Mouse (Mus musculus) limb, embryonic 10.5 days (tissue): ENCODE data around the gene Chpf. TPM values are rescaled to one million over a fixed set of nuclear protein-coding genes. Genes with fewer than 3 reads are reported as not detected.
A peak's percentile ranks its signal among the peaks of the same experiment; 100 is the strongest.

Source experiments
- DNase-seq: peaks from one replicate; pipeline ENCODE4 v3.0.0-alpha.2; 2017; ENCODE audit warnings: low spot score
- H3K27ac ChIP-seq: fragments of 300-500 bp; sonication (generic); 2 replicates; pipeline ENCODE4 v1.5.1; 2016; ENCODE audit warnings: mild to moderate bottlenecking
- H3K27me3 ChIP-seq: fragments of 300-500 bp; sonication (generic); 2 replicates; pipeline ENCODE4 v1.6.1; 2016; ENCODE audit warnings: low read depth, mild to moderate bottlenecking; ENCODE audit not compliant: poor library complexity, severe bottlenecking
- H3K36me3 ChIP-seq: fragments of 300-500 bp; sonication (generic); 2 replicates; pipeline ENCODE4 v1.6.1; 2016; ENCODE audit warnings: mild to moderate bottlenecking, moderate library complexity
- H3K4me1 ChIP-seq: fragments of 300-500 bp; sonication (generic); 2 replicates; pipeline ENCODE4 v1.6.1; 2016
- H3K4me3 ChIP-seq: fragments of 300-500 bp; sonication (generic); 2 replicates; pipeline ENCODE4 v1.5.1; 2016; ENCODE audit warnings: mild to moderate bottlenecking, moderate library complexity
- H3K9me3 ChIP-seq: fragments of 300-500 bp; sonication (generic); replicated peaks from 2 replicates; pipeline ENCODE4 v1.6.1; 2016; ENCODE audit warnings: mild to moderate bottlenecking
- WGBS: fragments of 180-500 bp; shearing (Covaris S2); methylation state at CpG from one replicate; pipeline ENCODE4 v1.1.7; 2016; 5-methylcytosine and 5-hydroxymethylcytosine counted together
- polyA plus RNA-seq: library from polyadenylated mRNA; unstranded; fragments of >200 nt; fragmentation: Nextera tagmentation; extraction: Ambion mirVana; gene quantifications from 2 replicates; pipeline ENCODE4 v1.2.1, GENCODE M21; 2016

Gene Chpf
- polyA plus RNA-seq, 1 experiment from 2014 or later: 23.7 TPM

GRCm38 (mm10) chr1:75487405-75488161, 8.5 kb upstream of the Chpf start:
- DNase-seq: peak; percentile 85
- Histone ChIP-seq H3K27me3 (peaks cover 97% of the 10 kb centered on the region), H3K4me3 (peak overlapping the region; percentile 65), H3K4me1 (peaks cover 26% of the 10 kb centered on the region), H3K9me3 (no peaks in the 10 kb centered on the region), H3K27ac (peak overlapping the region; percentile 33; the same call in 1 of the 2 replicates), H3K36me3 (peaks cover 34% of the 10 kb centered on the region)
- whole genome bisulfite sequencing: under 1% methylated on average over 62 of the region's 62 CpGs

GRCm38 (mm10) chr1:75487040-75487404, 7.9 kb upstream of the Chpf start:
- 0% methylated on average over 13 of the region's 13 CpGs for WGBS
- DNase-seq: no peak
- H3K4me1 ChIP-seq: peaks cover 27% of the 10 kb centered on the region
- peaks cover 97% of the 10 kb centered on the region for H3K27me3 ChIP-seq
- no peak overlapping the region for H3K27ac ChIP-seq
- H3K36me3 ChIP-seq: peaks cover 29% of the 10 kb centered on the region
- H3K9me3 ChIP-seq: no peaks in the 10 kb centered on the region
- H3K4me3 ChIP-seq: peak overlapping the region; percentile 65

GRCm38 (mm10) chr1:75486561-75486960, 7.5 kb upstream of the Chpf start:
- Histone ChIP-seq H3K4me3 (peak overlapping the region; percentile 65), H3K4me1 (peaks cover 27% of the 10 kb centered on the region), H3K27ac (no peak overlapping the region), H3K27me3 (peaks cover 97% of the 10 kb centered on the region), H3K9me3 (no peaks in the 10 kb centered on the region), H3K36me3 (peaks cover 24% of the 10 kb centered on the region)
- WGBS: 7% methylated on average over 24 of the region's 24 CpGs
- DNase-seq: no peak

GRCm38 (mm10) chr1:75480735-75481134, 1.6 kb upstream of the Chpf start:
- Histone ChIP-seq H3K27ac (no peak overlapping the region), H3K4me3 (no peak overlapping the region), H3K36me3 (peaks cover 15% of the 10 kb centered on the region), H3K27me3 (peaks cover 74% of the 10 kb centered on the region), H3K9me3 (no peaks in the 10 kb centered on the region), H3K4me1 (peaks cover 43% of the 10 kb centered on the region)
- DNase-seq: no peak
- 85% methylated on average over 7 of the region's 7 CpGs for WGBS

- whole genome bisulfite sequencing: 24% methylated on average over 13 of the region's 13 CpGs
- Histone ChIP-seq H3K4me3 (peak overlapping the region; percentile 88), H3K9me3 (no peaks in the 10 kb centered on the region), H3K36me3 (peaks cover 22% of the 10 kb centered on the region), H3K27me3 (peaks cover 74% of the 10 kb centered on the region), H3K27ac (no peak overlapping the region), H3K4me1 (peaks cover 43% of the 10 kb centered on the region)
- no peak for DNase-seq
Measured at GRCm38 (mm10) chr1:75480036-75480435, 929 bp upstream of the Chpf start.

- DNase-seq: no peak
- Histone ChIP-seq H3K27ac (peak overlapping the region; percentile 86; the same call in 1 of the 2 replicates), H3K4me3 (peak overlapping the region; percentile 88), H3K27me3 (peaks cover 74% of the 10 kb centered on the region), H3K36me3 (peaks cover 26% of the 10 kb centered on the region), H3K4me1 (peaks cover 43% of the 10 kb centered on the region), H3K9me3 (no peaks in the 10 kb centered on the region)
- 2% methylated on average over 24 of the region's 24 CpGs for WGBS
Measured at GRCm38 (mm10) chr1:75479635-75479989, 505 bp upstream of the Chpf start.

GRCm38 (mm10) chr1:75478497-75478896, 610 bp downstream of the Chpf start:
- peak overlapping the region; percentile 88 for H3K4me3 ChIP-seq
- WGBS: 0% methylated on average over 21 of the region's 25 CpGs
- H3K4me1 ChIP-seq: peaks cover 43% of the 10 kb centered on the region
- peaks cover 37% of the 10 kb centered on the region for H3K36me3 ChIP-seq
- peak overlapping the region; percentile 86 for H3K27ac ChIP-seq
- H3K9me3 ChIP-seq: no peaks in the 10 kb centered on the region
- peaks cover 73% of the 10 kb centered on the region for H3K27me3 ChIP-seq
- DNase-seq: no peak

GRCm38 (mm10) chr1:75477966-75478290, 1.2 kb downstream of the Chpf start:
- no peak overlapping the region for H3K27ac ChIP-seq
- peaks cover 43% of the 10 kb centered on the region for H3K36me3 ChIP-seq
- peaks cover 73% of the 10 kb centered on the region for H3K27me3 ChIP-seq
- H3K4me1 ChIP-seq: peaks cover 43% of the 10 kb centered on the region
- H3K4me3 ChIP-seq: peak overlapping the region; percentile 88
- no peaks in the 10 kb centered on the region for H3K9me3 ChIP-seq
- WGBS: 49% methylated on average over 3 of the region's 3 CpGs
- DNase-seq: no peak

- WGBS: 13% methylated on average over 35 of the region's 35 CpGs
- Histone ChIP-seq H3K27me3 (peaks cover 69% of the 10 kb centered on the region), H3K4me1 (peaks cover 38% of the 10 kb centered on the region), H3K36me3 (peaks cover 48% of the 10 kb centered on the region), H3K4me3 (peak overlapping the region; percentile 88), H3K27ac (no peak overlapping the region), H3K9me3 (no peaks in the 10 kb centered on the region)
- peak; percentile 93 for DNase-seq
Measured at GRCm38 (mm10) chr1:75477264-75477965, 1.7 kb downstream of the Chpf start.

GRCm38 (mm10) chr1:75476441-75476840, 2.7 kb downstream of the Chpf start:
- DNase-seq: no peak
- Histone ChIP-seq H3K36me3 (peaks cover 55% of the 10 kb centered on the region), H3K9me3 (no peaks in the 10 kb centered on the region), H3K27me3 (peaks cover 65% of the 10 kb centered on the region), H3K4me3 (no peak overlapping the region), H3K27ac (no peak overlapping the region), H3K4me1 (peaks cover 36% of the 10 kb centered on the region)
- 96% methylated on average over 11 of the region's 11 CpGs for WGBS

- Histone ChIP-seq H3K9me3 (no peaks in the 10 kb centered on the region), H3K27ac (no peak overlapping the region), H3K36me3 (peaks cover 26% of the 10 kb centered on the region), H3K4me3 (no peak overlapping the region), H3K27me3 (peaks cover 77% of the 10 kb centered on the region), H3K4me1 (peaks cover 22% of the 10 kb centered on the region)
- no peak for DNase-seq
- WGBS: 82% methylated on average over 17 of the region's 17 CpGs
Measured at GRCm38 (mm10) chr1:75469287-75469825, 9.8 kb downstream of the Chpf start.

GRCm38 (mm10) chr1:75467215-75467927, 11.7 kb downstream of the Chpf start:
- WGBS: 8% methylated on average over 14 of the region's 14 CpGs
- Histone ChIP-seq H3K9me3 (no peaks in the 10 kb centered on the region), H3K4me1 (peaks cover 36% of the 10 kb centered on the region), H3K27ac (peak overlapping the region; percentile 67), H3K4me3 (no peak overlapping the region), H3K36me3 (peaks cover 6% of the 10 kb centered on the region), H3K27me3 (peaks cover 74% of the 10 kb centered on the region)
- DNase-seq: peak; percentile 90
